Mouse (Mus musculus): ENCODE measurements around the gene Kifc1. TPM values are rescaled to one million over a fixed set of nuclear protein-coding genes. Genes with fewer than 3 reads are reported as not detected.

Kifc1 gene
- polyA plus RNA-seq, 1 experiment: 2.2 TPM

- 38% methylated on average over 9 of the region's 9 CpGs for WGBS
These were observed 25.0 kb downstream of the Kifc1 start for GRCm38 (mm10) chr17:33865330-33866030.

GRCm38 (mm10) chr17:33857816-33858215 lies 32.6 kb downstream of the Kifc1 start:
- H3K27ac ChIP-seq (ENCODE audit: insufficient read depth, low read length): no peak overlapping the region
- no peaks in the 10 kb centered on the region for H3K4me1 ChIP-seq (ENCODE audit: control insufficient read depth, insufficient read depth, low read length)
- no peak for DNase-seq
- no peaks in the 10 kb centered on the region for H3K27me3 ChIP-seq (ENCODE audit: control insufficient read depth, insufficient read depth, low read length)
- WGBS: 25% methylated on average over 4 of the region's 4 CpGs
- H3K4me3 ChIP-seq (replicated peaks; ENCODE audit: insufficient read depth, low read depth, low read length): no peak overlapping the region
- TF ChIP-seq CTCF (IDR thresholded peaks at IDR 0.05; ENCODE audit: borderline replicate concordance, insufficient read depth, low read depth, low read length) (no peak), POLR2A (IDR thresholded peaks at IDR 0.05; ENCODE audit: borderline replicate concordance, insufficient read depth, low read length) (no peak)

More at GRCm38 (mm10) chr17:33865330-33866030, 25.0 kb downstream of the Kifc1 start:
- Histone ChIP-seq H3K27ac (ENCODE audit: insufficient read depth, low read length) (no peak overlapping the region), H3K4me3 (replicated peaks; ENCODE audit: insufficient read depth, low read depth, low read length) (no peak overlapping the region), H3K27me3 (ENCODE audit: control insufficient read depth, insufficient read depth, low read length) (no peaks in the 10 kb centered on the region), H3K4me1 (ENCODE audit: control insufficient read depth, insufficient read depth, low read length) (no peaks in the 10 kb centered on the region)
- TF ChIP-seq CTCF (IDR thresholded peaks at IDR 0.05; ENCODE audit: borderline replicate concordance, insufficient read depth, low read depth, low read length) (peak; percentile 22; the same call in 1 of the 2 replicates), POLR2A (IDR thresholded peaks at IDR 0.05; ENCODE audit: borderline replicate concordance, insufficient read depth, low read length) (no peak)
- DNase-seq: peak in 1 of 2 experiments; percentile 15

- Histone ChIP-seq H3K4me1 (ENCODE audit: control insufficient read depth, insufficient read depth, low read length) (no peaks in the 10 kb centered on the region), H3K4me3 (replicated peaks; ENCODE audit: insufficient read depth, low read depth, low read length) (no peak overlapping the region), H3K27ac (ENCODE audit: insufficient read depth, low read length) (no peak overlapping the region), H3K27me3 (ENCODE audit: control insufficient read depth, insufficient read depth, low read length) (no peaks in the 10 kb centered on the region)
- TF ChIP-seq POLR2A (IDR thresholded peaks at IDR 0.05; ENCODE audit: borderline replicate concordance, insufficient read depth, low read length) (no peak), CTCF (IDR thresholded peaks at IDR 0.05; ENCODE audit: borderline replicate concordance, insufficient read depth, low read depth, low read length) (no peak)
- DNase-seq: no peak
- 74% methylated on average over 1 of the region's 1 CpGs for WGBS
These were observed 39.1 kb downstream of the Kifc1 start for GRCm38 (mm10) chr17:33851331-33851730.

- H3K4me3 ChIP-seq (replicated peaks; ENCODE audit: insufficient read depth, low read depth, low read length): no peak overlapping the region
- no peak for DNase-seq
- 90% methylated on average over 8 of the region's 8 CpGs for WGBS
- no peaks in the 10 kb centered on the region for H3K27me3 ChIP-seq (ENCODE audit: control insufficient read depth, insufficient read depth, low read length)
- no peak overlapping the region for H3K27ac ChIP-seq (ENCODE audit: insufficient read depth, low read length)
- TF ChIP-seq POLR2A (IDR thresholded peaks at IDR 0.05; ENCODE audit: borderline replicate concordance, insufficient read depth, low read length) (no peak), CTCF (IDR thresholded peaks at IDR 0.05; ENCODE audit: borderline replicate concordance, insufficient read depth, low read depth, low read length) (no peak)
- H3K4me1 ChIP-seq (ENCODE audit: control insufficient read depth, insufficient read depth, low read length): no peaks in the 10 kb centered on the region
These were observed 42.3 kb downstream of the Kifc1 start for GRCm38 (mm10) chr17:33848139-33848538.

- Histone ChIP-seq H3K27me3 (ENCODE audit: control insufficient read depth, insufficient read depth, low read length) (no peaks in the 10 kb centered on the region), H3K4me3 (replicated peaks; ENCODE audit: insufficient read depth, low read depth, low read length) (no peak overlapping the region), H3K27ac (ENCODE audit: insufficient read depth, low read length) (no peak overlapping the region), H3K4me1 (ENCODE audit: control insufficient read depth, insufficient read depth, low read length) (no peaks in the 10 kb centered on the region)
- WGBS: 41% methylated on average over 1 of the region's 1 CpGs
- TF ChIP-seq CTCF (IDR thresholded peaks at IDR 0.05; ENCODE audit: borderline replicate concordance, insufficient read depth, low read depth, low read length) (no peak), POLR2A (IDR thresholded peaks at IDR 0.05; ENCODE audit: borderline replicate concordance, insufficient read depth, low read length) (no peak)
- no peak for DNase-seq
These were observed 46.3 kb downstream of the Kifc1 start for GRCm38 (mm10) chr17:33844196-33844595.

- no peak for TF ChIP-seq CTCF (IDR thresholded peaks at IDR 0.05; ENCODE audit: borderline replicate concordance, insufficient read depth, low read depth, low read length)
- peak; percentile 80 for TF ChIP-seq POLR2A (IDR thresholded peaks at IDR 0.05; ENCODE audit: borderline replicate concordance, insufficient read depth, low read length)
- peak; percentile 93 to 96 for DNase-seq
- Histone ChIP-seq H3K4me1 (ENCODE audit: control insufficient read depth, insufficient read depth, low read length) (no peaks in the 10 kb centered on the region), H3K4me3 (replicated peaks; ENCODE audit: insufficient read depth, low read depth, low read length) (peak within 1 kb of the TSS; percentile 74), H3K27me3 (ENCODE audit: control insufficient read depth, insufficient read depth, low read length) (no peaks in the 10 kb centered on the region), H3K27ac (ENCODE audit: insufficient read depth, low read length) (0 out of 2 replicates have a peak within 1 kb of the TSS, but pooled peaks have one; percentile 32)
- under 1% methylated on average over 45 of the region's 45 CpGs for WGBS
These were observed 47.3 kb downstream of the Kifc1 start, which contains the start of gene Cd320 for GRCm38 (mm10) chr17:33842966-33843795. Gene Cd320, plus strand, starts transcription at chr17:33843091.

- H3K4me1 ChIP-seq (ENCODE audit: control insufficient read depth, insufficient read depth, low read length): peaks cover 13% of the 10 kb centered on the region
- peak in 1 of 2 experiments; percentile 30 for DNase-seq
- H3K27ac ChIP-seq (ENCODE audit: insufficient read depth, low read length): peak overlapping the region; percentile 10; the same call in 1 of the 2 replicates
- H3K4me3 ChIP-seq (replicated peaks; ENCODE audit: insufficient read depth, low read depth, low read length): no peak overlapping the region
- no peaks in the 10 kb centered on the region for H3K27me3 ChIP-seq (ENCODE audit: control insufficient read depth, insufficient read depth, low read length)
- no peak for TF ChIP-seq POLR2A (IDR thresholded peaks at IDR 0.05; ENCODE audit: borderline replicate concordance, insufficient read depth, low read length)
- TF ChIP-seq CTCF (IDR thresholded peaks at IDR 0.05; ENCODE audit: borderline replicate concordance, insufficient read depth, low read depth, low read length): no peak
- WGBS: 18% methylated on average over 10 of the region's 10 CpGs
These were observed 60.9 kb downstream of the Kifc1 start for GRCm38 (mm10) chr17:33829561-33829960.

Data from cerebellum, adult 2 months (tissue).